Mouse (Mus musculus): ENCODE measurements around the gene Atp1b1. TPM values are rescaled to one million over a fixed set of nuclear protein-coding genes. Genes with fewer than 3 reads are reported as not detected.

Atp1b1 gene
- polyA plus RNA-seq, 1 experiment from 2014 or later: 227 TPM

DNA sequence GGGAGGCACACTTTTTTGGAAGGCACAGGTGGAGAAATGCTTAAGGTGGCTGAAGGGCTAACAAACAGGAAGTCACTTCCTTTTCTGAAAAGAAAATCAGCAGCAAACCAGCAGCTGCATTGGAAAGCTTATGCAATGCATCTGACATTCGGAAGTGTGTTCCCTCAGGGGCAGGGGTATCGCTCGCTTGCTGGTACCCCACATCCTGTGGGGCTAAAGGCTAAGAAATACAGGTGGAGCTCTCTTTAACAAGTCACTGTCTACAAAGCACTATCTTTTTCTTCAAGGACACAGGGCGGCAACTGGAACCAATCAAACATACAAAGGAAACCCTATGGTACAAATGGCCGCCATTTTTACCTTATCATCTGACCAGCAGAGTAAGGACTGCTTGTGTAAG lies 4.4 kb downstream of the Atp1b1 start:
- TF ChIP-seq CTCF (IDR thresholded peaks at IDR 0.05; ENCODE audit: low read depth): no peak
- no peak overlapping the region for H3K9ac ChIP-seq (ENCODE audit: low read depth, low read length)
- no peaks in the 10 kb centered on the region for H3K9me3 ChIP-seq (ENCODE audit: control insufficient read depth)
- peaks cover 47% of the 10 kb centered on the region for H3K36me3 ChIP-seq (ENCODE audit: control insufficient read depth, insufficient read depth)
- 38% methylated on average over 5 of the region's 5 CpGs for WGBS
- peaks cover 12% of the 10 kb centered on the region; the same call in 1 of the 2 replicates for H3K4me1 ChIP-seq (replicated peaks; ENCODE audit: control insufficient read depth, insufficient read depth, low read length)
- H3K4me2 ChIP-seq (replicated peaks; ENCODE audit: low read depth): peak overlapping the region; percentile 72
- ATAC-seq: no peak
- H3K27ac ChIP-seq (ENCODE audit: low read depth, low read length): no peak overlapping the region
- H3K27me3 ChIP-seq (replicated peaks; ENCODE audit: control insufficient read depth, insufficient read depth, low read length): no peaks in the 10 kb centered on the region
- H3K4me3 ChIP-seq (ENCODE audit: low read depth, low read length): 0 out of 2 replicates have a peak overlapping the region, but pooled peaks have one; percentile 85

DNA sequence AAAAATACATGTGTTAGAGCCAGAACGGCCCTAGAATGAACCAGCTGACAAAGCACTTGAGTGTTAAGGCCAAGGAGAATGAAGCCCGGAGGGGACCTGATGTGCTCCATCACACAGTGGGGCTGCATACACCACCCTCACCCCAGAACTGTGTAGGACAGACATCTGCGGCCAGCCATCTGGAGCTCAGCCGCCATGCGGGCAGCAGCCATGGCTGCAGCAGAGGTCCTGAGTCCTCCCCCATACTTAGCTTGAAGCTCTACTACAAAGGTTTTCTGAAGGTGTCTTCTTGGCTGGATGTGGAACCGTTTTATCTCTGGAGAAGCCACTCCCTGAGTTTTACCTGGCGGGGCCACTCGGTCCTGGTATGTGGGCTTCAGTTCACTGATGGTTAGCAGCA lies 5.0 kb downstream of the Atp1b1 start:
- peak overlapping the region; percentile 72 for H3K4me2 ChIP-seq (replicated peaks; ENCODE audit: low read depth)
- no peak overlapping the region; the same call in 1 of the 2 replicates for H3K27ac ChIP-seq (ENCODE audit: low read depth, low read length)
- H3K27me3 ChIP-seq (replicated peaks; ENCODE audit: control insufficient read depth, insufficient read depth, low read length): no peaks in the 10 kb centered on the region
- TF ChIP-seq CTCF (IDR thresholded peaks at IDR 0.05; ENCODE audit: low read depth): no peak
- no peaks in the 10 kb centered on the region for H3K9me3 ChIP-seq (ENCODE audit: control insufficient read depth)
- ATAC-seq: no peak
- no peak overlapping the region for H3K4me3 ChIP-seq (ENCODE audit: low read depth, low read length)
- H3K4me1 ChIP-seq (replicated peaks; ENCODE audit: control insufficient read depth, insufficient read depth, low read length): peaks cover 12% of the 10 kb centered on the region; the same call in 1 of the 2 replicates
- H3K9ac ChIP-seq (ENCODE audit: low read depth, low read length): no peak overlapping the region
- WGBS: 69% methylated on average over 8 of the region's 8 CpGs
- peaks cover 50% of the 10 kb centered on the region for H3K36me3 ChIP-seq (ENCODE audit: control insufficient read depth, insufficient read depth)

DNA sequence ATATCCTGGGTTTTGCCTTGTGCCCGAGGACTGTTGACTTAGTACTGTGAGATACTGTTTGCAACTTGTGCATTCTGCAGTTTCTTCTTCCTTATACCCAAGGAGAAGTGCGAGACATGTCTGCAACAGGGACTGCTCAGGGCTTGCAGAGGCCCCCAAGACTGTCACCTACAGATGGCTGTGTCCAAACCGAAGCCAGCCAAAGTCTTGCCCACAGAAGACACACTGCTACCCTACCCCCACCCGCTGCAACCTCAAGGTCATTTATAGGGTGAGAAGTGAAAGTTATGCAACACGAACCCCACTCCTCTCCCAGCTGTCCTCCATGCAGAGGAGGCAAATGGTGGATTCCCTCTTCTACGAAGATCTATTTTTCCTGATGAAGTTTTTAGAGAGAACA lies 5.6 kb downstream of the Atp1b1 start:
- Histone ChIP-seq H3K4me1 (replicated peaks; ENCODE audit: control insufficient read depth, insufficient read depth, low read length) (peaks cover 12% of the 10 kb centered on the region; the same call in 1 of the 2 replicates), H3K27me3 (replicated peaks; ENCODE audit: control insufficient read depth, insufficient read depth, low read length) (no peaks in the 10 kb centered on the region), H3K27ac (ENCODE audit: low read depth, low read length) (no peak overlapping the region), H3K4me2 (replicated peaks; ENCODE audit: low read depth) (no peak overlapping the region), H3K9me3 (ENCODE audit: control insufficient read depth) (no peaks in the 10 kb centered on the region), H3K9ac (ENCODE audit: low read depth, low read length) (no peak overlapping the region), H3K4me3 (ENCODE audit: low read depth, low read length) (no peak overlapping the region), H3K36me3 (ENCODE audit: control insufficient read depth, insufficient read depth) (peaks cover 53% of the 10 kb centered on the region)
- 65% methylated on average over 6 of the region's 6 CpGs for WGBS
- no peak for TF ChIP-seq CTCF (IDR thresholded peaks at IDR 0.05; ENCODE audit: low read depth)
- no peak for ATAC-seq

- Histone ChIP-seq H3K9ac (ENCODE audit: low read depth, low read length) (no peak overlapping the region), H3K36me3 (ENCODE audit: control insufficient read depth, insufficient read depth) (peaks cover 64% of the 10 kb centered on the region), H3K27me3 (replicated peaks; ENCODE audit: control insufficient read depth, insufficient read depth, low read length) (no peaks in the 10 kb centered on the region), H3K27ac (ENCODE audit: low read depth, low read length) (no peak overlapping the region), H3K4me2 (replicated peaks; ENCODE audit: low read depth) (no peak overlapping the region), H3K9me3 (ENCODE audit: control insufficient read depth) (no peaks in the 10 kb centered on the region), H3K4me3 (ENCODE audit: low read depth, low read length) (no peak overlapping the region), H3K4me1 (replicated peaks; ENCODE audit: control insufficient read depth, insufficient read depth, low read length) (peaks cover 12% of the 10 kb centered on the region; the same call in 1 of the 2 replicates)
- ATAC-seq: no peak
- no peak for TF ChIP-seq CTCF (IDR thresholded peaks at IDR 0.05; ENCODE audit: low read depth)
- WGBS: 82% methylated on average over 5 of the region's 5 CpGs
Observed at GRCm38 (mm10) chr1:164451346-164451745, 6.8 kb downstream of the Atp1b1 start.

- Histone ChIP-seq H3K9ac (ENCODE audit: low read depth, low read length) (no peak overlapping the region), H3K27ac (ENCODE audit: low read depth, low read length) (no peak overlapping the region; the same call in 1 of the 2 replicates), H3K36me3 (ENCODE audit: control insufficient read depth, insufficient read depth) (peaks cover 64% of the 10 kb centered on the region), H3K4me2 (replicated peaks; ENCODE audit: low read depth) (0 out of 2 replicates have a peak overlapping the region, but pooled peaks have one; percentile 1), H3K9me3 (ENCODE audit: control insufficient read depth) (no peaks in the 10 kb centered on the region), H3K27me3 (replicated peaks; ENCODE audit: control insufficient read depth, insufficient read depth, low read length) (no peaks in the 10 kb centered on the region), H3K4me1 (replicated peaks; ENCODE audit: control insufficient read depth, insufficient read depth, low read length) (peaks cover 12% of the 10 kb centered on the region; the same call in 1 of the 2 replicates), H3K4me3 (ENCODE audit: low read depth, low read length) (no peak overlapping the region)
- 35% methylated on average over 4 of the region's 4 CpGs for WGBS
- TF ChIP-seq CTCF (IDR thresholded peaks at IDR 0.05; ENCODE audit: low read depth): no peak
- ATAC-seq: peak; percentile 13; the same call in 1 of the 2 replicates
Observed at GRCm38 (mm10) chr1:164450644-164451043, 7.5 kb downstream of the Atp1b1 start.

- no peak overlapping the region for H3K9ac ChIP-seq (ENCODE audit: low read depth, low read length)
- H3K4me1 ChIP-seq (replicated peaks; ENCODE audit: control insufficient read depth, insufficient read depth, low read length): peaks cover 12% of the 10 kb centered on the region; the same call in 1 of the 2 replicates
- no peak for ATAC-seq
- WGBS: 54% methylated on average over 4 of the region's 4 CpGs
- H3K36me3 ChIP-seq (ENCODE audit: control insufficient read depth, insufficient read depth): peaks cover 64% of the 10 kb centered on the region
- H3K27me3 ChIP-seq (replicated peaks; ENCODE audit: control insufficient read depth, insufficient read depth, low read length): no peaks in the 10 kb centered on the region
- H3K27ac ChIP-seq (ENCODE audit: low read depth, low read length): peak overlapping the region; percentile 74
- no peak for TF ChIP-seq CTCF (IDR thresholded peaks at IDR 0.05; ENCODE audit: low read depth)
- no peaks in the 10 kb centered on the region for H3K9me3 ChIP-seq (ENCODE audit: control insufficient read depth)
- H3K4me2 ChIP-seq (replicated peaks; ENCODE audit: low read depth): 0 out of 2 replicates have a peak overlapping the region, but pooled peaks have one; percentile 1
- H3K4me3 ChIP-seq (ENCODE audit: low read depth, low read length): no peak overlapping the region
Observed at GRCm38 (mm10) chr1:164450231-164450630, 7.9 kb downstream of the Atp1b1 start.
